Mouse (Mus musculus) embryonic fibroblast, embryonic 13.5 days (primary cell): ENCODE data around the gene Keap1. TPM values are rescaled to one million over a fixed set of nuclear protein-coding genes. Genes with fewer than 3 reads are reported as not detected.
"Not testable (repeated sequence)": the region's sequence is repeated elsewhere in the genome, so short reads cannot be mapped to it uniquely, and the experiment has no call there.

Experiments used
- H3K27ac ChIP-seq: 2 replicates; pipeline ENCODE4 v1.5.1; 2012; ENCODE audit warnings: low read length, control low read depth, inconsistent platforms; ENCODE audit not compliant: insufficient read depth
- H3K4me1 ChIP-seq: 2 replicates; pipeline ENCODE4 v1.6.1; 2011; ENCODE audit warnings: low read length; ENCODE audit not compliant: control insufficient read depth, insufficient read depth
- H3K4me3 ChIP-seq: 2 replicates; pipeline ENCODE4 v1.5.1; 2011; ENCODE audit warnings: mild to moderate bottlenecking, control low read depth, low read length; ENCODE audit not compliant: insufficient read depth
- CTCF ChIP-seq: IDR thresholded peaks from 2 replicates; pipeline ENCODE4 v1.5.1; 2011; ENCODE audit warnings: mild to moderate bottlenecking, control low read depth, low read length, moderate library complexity, borderline replicate concordance; ENCODE audit not compliant: insufficient read depth
- POLR2A ChIP-seq: IDR thresholded peaks from 2 replicates; pipeline ENCODE4 v1.6.1; 2011; ENCODE audit warnings: low read depth, mild to moderate bottlenecking, control low read depth, low read length, moderate library complexity
- polyA plus RNA-seq: library from polyadenylated mRNA; stranded (reverse); fragments of >200 nt; gene quantifications from 2 replicates; pipeline ENCODE4 v1.2.4, GENCODE M21; 2011; ENCODE audit warnings: low read depth; ENCODE audit not compliant: missing spikeins, insufficient read length

Keap1 gene
- polyA plus RNA-seq, 1 experiment, result 27.4 TPM

DNA sequence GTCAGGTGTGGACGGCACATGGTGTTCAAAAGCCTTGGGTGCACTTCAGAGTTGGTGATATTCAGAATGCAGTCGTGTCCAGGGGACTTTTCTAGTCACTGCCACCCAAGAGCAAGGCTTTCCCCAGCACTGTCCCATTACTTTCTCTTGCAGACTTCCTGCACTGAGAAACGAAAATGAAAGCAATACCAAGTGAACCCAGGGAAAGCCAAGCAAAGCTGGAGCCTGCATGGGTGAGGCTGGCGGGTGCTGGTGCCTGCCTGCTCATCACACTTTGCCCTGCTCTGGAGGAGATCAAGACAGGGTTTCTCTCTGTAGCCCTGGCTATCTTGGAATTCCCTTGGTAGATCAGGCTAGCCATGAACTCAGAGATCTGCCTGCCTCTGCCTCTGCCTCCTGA lies 3.8 kb downstream of the Keap1 start:
- TF ChIP-seq POLR2A, result no peak
- no peak for TF ChIP-seq CTCF
- H3K4me1 ChIP-seq, result no peaks in the 10 kb centered on the region
- no peak overlapping the region for H3K27ac ChIP-seq
- no peak overlapping the region for H3K4me3 ChIP-seq

DNA sequence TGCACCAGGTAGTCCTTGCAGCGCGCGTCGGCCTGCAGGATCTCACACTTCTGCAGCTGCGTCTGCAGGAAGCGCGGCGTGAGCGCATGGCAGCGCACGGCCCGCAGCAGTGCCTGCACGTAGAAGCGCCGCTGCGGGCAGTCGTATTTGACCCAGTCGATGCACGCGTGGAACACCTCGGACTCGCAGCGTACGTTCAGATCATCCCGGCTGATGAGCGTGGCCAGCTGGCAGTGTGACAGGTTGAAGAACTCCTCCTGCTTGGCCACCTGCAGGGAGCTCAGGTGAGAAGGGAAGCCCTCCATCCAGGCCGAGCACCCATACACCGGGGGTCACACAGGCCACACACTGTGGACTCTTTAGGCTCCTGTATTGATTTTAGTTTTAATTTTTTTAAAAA lies 5.4 kb downstream of the Keap1 start:
- Histone ChIP-seq H3K4me1 (no peaks in the 10 kb centered on the region), H3K27ac (no peak overlapping the region), H3K4me3 (no peak overlapping the region)
- no peak for TF ChIP-seq POLR2A

DNA sequence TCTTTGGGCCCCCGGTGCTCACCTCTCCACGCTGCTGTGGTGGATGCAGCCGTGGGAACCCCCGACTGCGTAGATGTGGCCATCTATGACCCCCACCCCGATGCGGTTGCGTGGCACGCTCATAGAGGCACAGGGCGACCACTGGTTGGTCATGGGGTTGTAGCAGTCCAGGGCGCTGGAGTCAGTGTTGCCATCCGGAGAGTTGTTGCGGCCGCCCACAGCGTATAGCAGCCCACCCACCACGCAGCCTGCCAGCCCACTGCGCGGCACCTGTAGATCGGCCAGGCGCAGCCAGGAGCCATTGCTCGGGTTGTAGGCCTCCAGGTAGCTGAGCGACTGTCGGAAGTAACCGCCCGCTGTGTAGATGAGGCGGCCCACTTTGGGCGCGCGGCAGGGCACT lies 5.8 kb downstream of the Keap1 start:
- Histone ChIP-seq H3K4me3 (no peak overlapping the region), H3K27ac (no peak overlapping the region), H3K4me1 (no peaks in the 10 kb centered on the region)
- no peak for TF ChIP-seq CTCF

DNA sequence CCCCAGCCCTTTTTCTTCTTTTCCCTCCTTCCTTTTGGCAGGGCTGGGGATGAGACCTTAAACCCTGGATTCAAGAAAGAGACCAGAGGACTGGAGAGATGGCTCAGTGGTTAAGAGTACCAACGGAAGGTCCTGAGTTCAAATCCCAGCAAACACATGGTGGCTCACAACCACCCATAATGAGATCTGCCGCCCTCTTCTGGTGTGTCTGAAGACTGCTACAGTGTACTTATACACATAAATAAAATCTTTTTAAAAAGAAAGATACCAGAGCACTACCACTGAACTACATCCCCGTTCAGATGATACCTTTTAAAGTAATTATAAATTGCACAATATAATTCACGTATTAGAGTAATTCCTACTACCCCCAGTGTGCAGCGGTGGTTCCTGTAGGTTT lies 6.3 kb downstream of the Keap1 start:
- Histone ChIP-seq H3K4me1 (no peaks in the 10 kb centered on the region), H3K4me3 (no peak overlapping the region), H3K27ac (no peak overlapping the region)
- TF ChIP-seq CTCF (no peak), POLR2A (no peak)

DNA sequence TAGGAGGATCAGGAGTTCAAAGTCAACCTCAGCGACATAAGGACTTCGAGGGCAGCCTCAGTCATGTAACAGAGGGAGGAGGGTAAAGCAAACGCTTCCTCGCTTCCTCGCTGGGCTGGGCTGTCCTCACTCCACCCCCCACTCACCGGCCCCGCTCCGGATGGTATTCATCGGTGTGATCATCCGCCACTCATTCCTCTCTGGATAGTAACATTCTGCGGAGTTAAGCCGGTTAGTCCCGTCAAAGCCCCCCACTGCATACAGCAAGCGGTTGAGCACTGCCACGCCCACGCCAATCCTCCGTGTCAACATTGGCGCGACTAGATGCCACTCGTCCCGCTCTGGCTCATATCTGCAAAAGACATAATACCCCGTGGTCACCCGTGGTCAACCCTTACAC lies 7.6 kb downstream of the Keap1 start:
- H3K27ac ChIP-seq, result no peak overlapping the region
- H3K4me1 ChIP-seq, result no peaks in the 10 kb centered on the region
- TF ChIP-seq POLR2A (no peak), CTCF (no peak)
- no peak overlapping the region for H3K4me3 ChIP-seq

DNA sequence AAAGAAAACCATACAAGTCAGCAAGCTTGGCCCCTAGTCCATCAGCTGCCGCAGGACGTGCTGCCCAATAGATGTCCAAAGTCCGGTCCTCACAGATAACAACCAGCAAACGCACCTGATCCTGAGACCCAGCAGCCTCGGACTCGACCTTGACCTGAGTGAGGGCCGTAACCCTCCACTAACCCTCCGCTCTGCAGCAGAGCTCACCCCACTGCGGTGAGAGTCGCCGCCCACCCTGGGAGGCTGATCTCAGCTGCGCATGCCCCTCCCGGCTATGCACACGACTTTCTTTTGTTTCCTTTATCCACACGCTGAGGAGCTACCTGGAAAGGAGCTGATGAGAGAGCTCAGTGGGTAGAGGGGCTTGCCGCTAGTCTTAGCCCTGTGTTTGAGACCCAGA lies 11.8 kb downstream of the Keap1 start:
- Histone ChIP-seq H3K4me3 (no peak overlapping the region), H3K4me1 (no peaks in the 10 kb centered on the region), H3K27ac (no peak overlapping the region)
- TF ChIP-seq CTCF (no peak), POLR2A (0 out of 2 replicates have a peak, but pooled peaks have one; percentile 28)

DNA sequence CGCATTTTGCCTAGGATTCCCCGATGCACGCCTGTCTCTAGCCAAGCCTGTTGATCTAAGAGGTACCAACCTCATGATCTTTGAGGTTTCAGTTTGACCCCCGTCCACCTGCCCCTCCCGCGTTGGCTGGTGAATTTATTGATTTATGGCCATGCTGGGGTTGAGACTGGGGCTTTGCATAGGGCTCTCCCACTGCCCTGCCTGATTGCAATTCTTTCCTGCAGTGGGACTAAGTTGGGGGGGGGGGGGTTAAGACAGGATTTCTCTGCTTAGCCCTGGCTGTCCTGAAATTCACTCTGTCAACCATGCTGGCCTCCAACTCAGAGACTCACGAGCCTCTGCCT lies 13.8 kb downstream of the Keap1 start:
- no peaks in the 10 kb centered on the region for H3K4me1 ChIP-seq
- no peak overlapping the region for H3K27ac ChIP-seq
- peak; percentile 39; the same call in 1 of the 2 replicates for TF ChIP-seq POLR2A
- no peak for TF ChIP-seq CTCF
- peak overlapping the region; percentile 2 for H3K4me3 ChIP-seq

DNA sequence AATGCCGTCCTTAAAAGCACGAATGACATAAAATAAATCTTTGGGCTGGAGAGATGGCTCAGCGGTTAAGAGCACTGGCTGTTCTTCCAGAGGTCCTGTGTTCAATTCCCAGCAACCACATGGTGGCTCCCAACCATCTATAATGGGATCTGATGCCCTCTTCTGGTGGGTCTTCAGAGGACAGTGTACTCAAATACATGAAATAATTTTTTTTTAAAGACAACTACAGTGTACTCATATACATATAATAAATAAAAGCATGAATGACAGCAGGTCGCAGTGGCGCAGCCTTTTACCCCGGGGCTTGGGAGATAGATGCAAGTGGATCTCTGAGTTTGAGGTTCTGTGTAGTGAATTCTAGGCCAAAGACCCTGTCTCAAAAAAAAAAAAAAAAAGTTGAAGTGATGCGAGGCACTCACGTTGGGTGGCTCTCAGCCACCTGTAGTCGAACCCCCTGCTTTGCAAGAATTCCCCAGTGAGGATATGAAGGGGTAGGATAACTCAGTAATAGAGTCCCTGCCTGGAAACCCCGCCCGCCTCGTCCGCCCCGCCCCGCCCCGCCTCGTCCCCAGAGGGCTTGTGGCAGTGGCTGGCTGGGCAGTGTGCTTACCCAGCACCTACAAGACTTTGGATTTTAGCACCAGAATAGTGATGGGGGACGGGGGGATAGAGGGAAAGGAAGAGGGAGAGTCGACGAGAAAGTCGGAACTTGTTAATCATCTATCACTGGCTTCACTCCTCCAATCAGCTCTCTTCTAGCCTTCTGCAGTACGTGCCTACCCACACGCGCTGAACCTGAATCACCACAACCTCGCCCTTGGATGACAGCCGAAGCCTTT lies 14.4 kb downstream of the Keap1 start:
- Histone ChIP-seq H3K4me3 (peak overlapping the region; percentile 2), H3K27ac (no peak overlapping the region), H3K4me1 (no peaks in the 10 kb centered on the region)
- TF ChIP-seq POLR2A (0 out of 2 replicates have a peak, but pooled peaks have one; percentile 40), CTCF (no peak)

DNA sequence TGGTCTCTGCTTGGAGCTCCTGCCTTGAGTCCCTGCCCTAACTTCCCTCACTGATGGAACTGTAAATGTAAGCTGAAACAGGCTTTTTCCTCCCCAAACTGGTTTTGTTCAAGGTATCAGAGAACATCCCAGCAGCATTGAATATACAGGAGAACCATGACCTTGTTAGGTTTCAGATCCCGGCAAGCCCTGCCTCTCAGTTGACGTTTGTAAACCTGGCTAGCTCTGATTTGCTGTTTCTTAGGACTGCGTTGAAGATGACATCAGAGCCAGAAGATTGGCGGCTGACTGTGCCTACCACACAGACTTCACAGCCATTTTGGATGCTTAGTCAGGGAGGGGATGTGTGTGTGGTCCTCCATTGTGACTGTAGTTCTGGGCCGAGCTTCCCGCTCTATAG lies 15.3 kb downstream of the Keap1 start:
- no peaks in the 10 kb centered on the region for H3K4me1 ChIP-seq
- TF ChIP-seq CTCF (no peak), POLR2A (no peak)
- no peak overlapping the region for H3K27ac ChIP-seq
- no peak overlapping the region for H3K4me3 ChIP-seq

DNA sequence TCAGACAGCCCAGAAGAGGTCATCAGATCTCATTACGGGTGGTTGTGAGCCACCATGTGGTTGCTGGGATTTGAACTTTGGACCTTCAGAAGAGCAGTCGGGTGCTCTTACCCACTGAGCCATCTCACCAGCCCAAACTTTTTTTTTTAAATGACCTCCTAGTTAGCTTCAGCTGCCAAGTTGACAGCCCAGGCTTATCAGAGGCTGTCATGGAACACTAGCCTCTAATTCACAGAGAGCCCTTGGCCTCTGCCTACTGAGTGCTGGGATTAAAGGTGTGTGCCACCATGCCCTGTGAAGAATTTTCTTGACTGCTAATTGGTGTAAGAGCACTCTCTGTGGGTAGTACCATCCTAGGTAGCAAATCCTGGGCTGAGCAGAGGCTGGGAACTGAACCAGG lies 15.7 kb downstream of the Keap1 start:
- not testable (repeated sequence) for H3K4me3 ChIP-seq, H3K4me1 ChIP-seq

More for the DNA sequence above, 15.7 kb downstream of the Keap1 start:
- H3K27ac ChIP-seq, result not testable (repeated sequence)
